Mouse (Mus musculus) monocyte, adult 2 months (primary cell): Measurements from ENCODE around the gene Sox2.

Experiments used
- DNase-seq, 2 experiments: peaks; one replicate each; pipeline ENCODE4 v3.0.0; 2022; ENCODE audit warnings: low spot score in 2 of 2, low read depth in 1 of 2

Sox2 gene

GRCm38 (mm10) chr3:34649726-34650620 lies at the start of gene Sox2:
Gene Sox2 (plus strand): TSS chr3:34650405.
- no peak for DNase-seq

GRCm38 (mm10) chr3:34601116-34601515 lies 49.1 kb upstream of the Sox2 start:
- no peak for DNase-seq

GRCm38 (mm10) chr3:34614107-34614506 lies 36.1 kb upstream of the Sox2 start:
- DNase-seq: no peak

- DNase-seq: no peak
Measured at GRCm38 (mm10) chr3:34615526-34615925, 34.7 kb upstream of the Sox2 start.

- no peak for DNase-seq
Measured at GRCm38 (mm10) chr3:34618934-34619333, 31.3 kb upstream of the Sox2 start.

- DNase-seq: no peak
Measured at GRCm38 (mm10) chr3:34620121-34620520, 30.1 kb upstream of the Sox2 start.

GRCm38 (mm10) chr3:34624721-34625270 lies 25.4 kb upstream of the Sox2 start:
- no peak for DNase-seq

GRCm38 (mm10) chr3:34626521-34626920 lies 23.7 kb upstream of the Sox2 start:
- no peak for DNase-seq

GRCm38 (mm10) chr3:34630031-34630430 lies 20.2 kb upstream of the Sox2 start:
- DNase-seq: no peak

GRCm38 (mm10) chr3:34630736-34631135 lies 19.5 kb upstream of the Sox2 start:
- DNase-seq: no peak

- DNase-seq: no peak
Measured at GRCm38 (mm10) chr3:34636958-34637357, 13.2 kb upstream of the Sox2 start.

- DNase-seq: no peak
Measured at GRCm38 (mm10) chr3:34637481-34637880, 12.7 kb upstream of the Sox2 start.

GRCm38 (mm10) chr3:34637926-34638325 lies 12.3 kb upstream of the Sox2 start:
- no peak for DNase-seq

- DNase-seq: no peak
Measured at GRCm38 (mm10) chr3:34638344-34638743, 11.9 kb upstream of the Sox2 start.

GRCm38 (mm10) chr3:34639031-34639872 lies 11.0 kb upstream of the Sox2 start:
- no peak for DNase-seq

GRCm38 (mm10) chr3:34639873-34640270 lies 10.3 kb upstream of the Sox2 start:
- DNase-seq: no peak

GRCm38 (mm10) chr3:34640276-34640675 lies 9.9 kb upstream of the Sox2 start:
- no peak for DNase-seq

GRCm38 (mm10) chr3:34640690-34641600 lies 9.3 kb upstream of the Sox2 start:
- no peak for DNase-seq

- DNase-seq: no peak
Measured at GRCm38 (mm10) chr3:34641756-34642497, 8.3 kb upstream of the Sox2 start.

- DNase-seq: no peak
Measured at GRCm38 (mm10) chr3:34642498-34642941, 7.7 kb upstream of the Sox2 start.
